Mouse (Mus musculus) CH12F3 (cell line): ENCODE results near the gene Slc17a7.
"Not testable (repeated sequence)": the region's sequence is repeated elsewhere in the genome, so short reads cannot be mapped to it uniquely, and the experiment has no call there.

Experiments
- in situ Hi-C: fragments of 300-500 bp; cut with MboI; formaldehyde crosslinking; loops from 2 replicates; pipeline ENCODE4 v1.14.3; 2020; ENCODE audit warnings: low sequenced_read_pairs

Slc17a7 gene

GRCm38 (mm10) chr7:45163735-45164490, at the start of gene Slc17a7:
Slc17a7 (plus strand) TSS chr7:45163949.
- in situ Hi-C loops, result no loop called here

DNA sequence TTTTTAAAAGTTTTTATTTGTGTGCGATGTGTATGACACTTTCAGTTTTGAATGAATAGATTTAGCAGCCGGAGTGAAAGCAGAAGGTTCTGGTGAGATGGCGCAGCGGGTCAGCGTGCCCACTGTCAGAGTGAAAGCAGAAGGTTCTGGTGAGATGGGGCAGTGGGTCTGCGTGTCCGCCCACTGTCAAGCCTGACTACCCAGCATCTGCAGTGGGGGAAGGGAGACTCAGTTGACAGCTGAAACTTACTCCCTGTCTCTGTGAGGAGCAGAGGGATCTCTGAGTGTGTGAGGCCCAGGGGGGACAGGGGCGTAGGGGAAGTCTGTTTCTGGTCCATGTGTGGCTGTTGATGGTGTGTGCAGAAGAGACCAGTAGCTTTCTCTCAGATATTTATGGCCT, 46.2 kb upstream of the Slc17a7 start:
- in situ Hi-C loops, result no loop called here

DNA sequence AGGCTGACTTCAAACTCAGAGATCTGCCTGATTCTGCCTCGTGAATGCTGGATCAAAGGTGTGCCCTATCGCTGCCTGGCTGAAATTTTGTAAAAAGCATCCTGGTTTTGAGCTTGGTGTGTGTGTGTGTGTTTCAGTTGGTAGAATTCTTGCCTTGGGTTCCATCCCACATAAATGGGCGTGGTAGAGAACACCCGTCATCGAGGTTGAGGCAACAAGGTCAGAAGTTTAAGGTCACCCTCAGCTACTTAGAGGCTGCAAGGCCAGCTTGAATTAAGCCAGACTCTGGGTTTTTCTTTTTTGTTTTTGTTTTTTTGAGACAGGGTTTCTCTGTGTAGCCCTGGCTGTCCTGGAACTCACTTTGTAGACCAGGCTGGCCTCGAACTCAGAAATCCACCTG, 45.4 kb upstream of the Slc17a7 start:
- in situ Hi-C loops, result no loop called here

DNA sequence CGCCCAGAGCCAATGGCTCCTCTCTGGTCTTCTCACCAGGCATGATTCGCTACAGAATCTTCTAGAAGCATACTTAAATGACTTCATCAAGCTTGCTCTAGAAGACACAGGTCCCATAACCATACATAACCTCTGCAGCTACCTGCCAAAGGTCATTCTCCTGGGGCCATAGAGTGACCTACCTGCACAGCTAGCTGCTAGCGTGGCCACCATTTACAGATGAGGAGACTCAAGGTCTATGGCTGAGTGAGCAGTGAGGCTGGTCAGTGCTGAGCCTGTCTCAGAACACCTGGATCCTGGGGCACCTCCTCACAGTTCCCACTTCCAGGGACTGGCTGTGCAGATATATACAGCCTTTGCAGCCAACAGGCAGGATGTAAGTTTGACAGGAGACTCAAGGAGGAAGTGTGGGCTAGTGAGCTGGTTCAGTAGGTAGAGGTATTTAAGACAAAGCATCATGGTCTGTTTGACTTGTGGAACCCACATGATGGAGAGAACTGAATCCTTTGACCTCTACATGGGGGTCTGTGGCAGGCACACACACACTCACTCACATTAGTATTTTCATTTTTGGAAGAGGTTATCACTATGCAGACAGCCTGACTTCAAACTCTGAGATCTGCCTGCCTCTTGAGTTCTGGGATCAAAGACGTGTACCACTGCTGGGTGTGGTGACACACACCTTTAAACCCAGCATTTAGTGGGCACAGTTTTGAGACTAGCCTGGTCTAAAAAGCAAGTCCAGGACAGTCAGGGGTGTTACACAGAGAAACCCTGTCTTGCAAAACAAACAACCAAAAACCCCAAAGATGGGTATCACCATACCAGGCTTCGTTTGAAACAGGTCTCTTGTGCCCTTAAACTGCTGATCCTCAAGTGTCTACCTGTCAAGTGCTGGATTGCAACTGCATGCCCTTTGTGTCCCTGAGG, 43.7 kb upstream of the Slc17a7 start:
- in situ Hi-C loops, result no loop called here

- in situ Hi-C loops, result no loop called here
Observed at GRCm38 (mm10) chr7:45121404-45121803, 42.3 kb upstream of the Slc17a7 start.

GRCm38 (mm10) chr7:45121966-45122365, 41.8 kb upstream of the Slc17a7 start:
- in situ Hi-C loops, result no loop called here

DNA sequence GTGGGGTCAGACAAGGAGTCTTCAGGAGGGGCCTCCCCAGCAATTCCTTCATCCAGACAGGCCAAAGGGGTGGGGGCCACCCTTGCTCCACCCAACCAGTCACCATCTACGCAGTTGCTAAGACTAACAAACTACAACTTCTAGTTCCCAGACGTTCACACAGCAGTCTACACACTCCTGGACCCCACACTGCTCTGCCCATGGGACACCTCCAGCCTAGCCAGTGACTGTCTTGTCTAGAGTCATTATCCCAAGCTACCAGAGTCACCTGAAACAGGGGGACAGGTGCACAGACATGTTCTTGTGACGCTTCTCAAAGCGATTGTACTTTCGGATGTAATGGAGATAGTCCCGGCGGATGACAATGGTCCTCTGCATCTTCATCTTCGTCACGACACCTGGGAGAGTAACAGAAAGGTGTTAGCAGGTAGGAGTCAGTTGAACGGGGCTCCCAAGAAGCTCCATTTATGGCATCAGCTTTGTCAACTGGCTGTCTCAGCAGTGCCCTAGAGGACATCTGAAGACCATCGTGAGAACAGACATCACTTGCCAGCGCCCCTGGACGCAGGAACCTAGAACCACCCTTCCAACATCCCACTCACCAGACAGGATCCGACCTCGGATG, 41.1 kb upstream of the Slc17a7 start:
- in situ Hi-C loops, result no loop called here

DNA sequence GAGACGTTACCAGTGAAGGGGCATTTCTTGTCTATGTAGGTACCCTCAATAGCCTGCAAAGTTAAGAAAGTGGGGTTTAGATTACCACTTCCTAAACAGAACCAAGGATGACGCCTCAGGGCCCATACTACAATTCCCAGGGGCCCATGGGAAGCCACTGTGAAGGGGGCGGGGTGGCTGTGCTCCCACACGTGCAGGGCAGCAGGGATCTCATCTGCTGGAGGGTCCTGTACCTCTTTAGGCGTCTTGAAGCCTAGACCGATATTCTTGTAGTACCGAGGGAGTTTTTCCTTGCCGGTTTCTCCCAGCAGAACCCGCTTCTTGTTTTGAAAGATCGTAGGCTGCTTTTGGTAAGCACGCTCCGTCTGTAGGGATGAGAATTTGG, 40.6 kb upstream of the Slc17a7 start:
- in situ Hi-C loops, result no loop called here

DNA sequence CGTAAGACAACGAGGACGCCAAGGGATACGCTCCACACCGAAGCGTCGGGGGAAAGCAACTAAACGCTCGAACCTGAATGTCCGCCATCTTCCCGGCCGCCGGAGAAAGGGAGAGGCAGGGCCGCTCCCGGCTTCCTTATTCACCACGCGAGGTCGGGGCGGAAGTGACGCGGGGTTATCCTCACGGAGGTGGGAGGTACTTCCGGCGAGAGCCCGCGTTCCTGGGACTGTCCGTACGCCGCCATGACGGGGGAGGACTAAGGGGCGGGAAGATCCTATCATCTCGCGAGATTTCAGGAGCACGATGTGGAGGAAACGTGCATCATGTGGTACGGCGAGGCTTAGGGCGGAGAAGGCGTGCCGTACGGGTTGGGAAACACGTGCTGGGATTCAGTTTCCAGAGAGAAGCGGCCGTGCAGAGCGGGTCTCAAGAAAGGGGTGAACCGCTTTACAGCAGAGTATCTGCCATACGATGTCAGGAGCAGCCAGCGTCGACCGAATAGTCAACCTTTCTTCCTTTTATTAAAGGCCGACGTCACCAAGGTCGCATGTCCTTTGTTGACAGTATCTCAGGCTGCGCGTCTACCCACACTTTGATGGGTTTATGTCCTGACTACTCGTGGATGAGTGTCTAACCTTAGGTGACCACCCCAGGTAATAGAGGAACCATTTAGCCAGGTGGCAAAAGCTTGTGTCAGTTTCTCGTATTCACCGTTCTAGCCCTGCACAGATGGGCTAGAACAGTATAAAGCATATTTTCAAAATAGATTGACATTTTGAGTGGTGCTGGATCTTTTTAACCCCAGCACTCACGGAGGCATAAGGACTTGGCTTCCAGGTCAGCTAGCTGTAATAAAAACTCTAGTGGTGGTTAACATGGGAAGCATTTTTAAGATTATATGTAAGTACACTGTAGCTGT, 39.3 kb upstream of the Slc17a7 start, which contains the start of gene Rps11:
TSS of gene Rps11 (minus strand) at position 216 of the 920 bp plus-strand sequence.
- in situ Hi-C loops, result no loop called here

- in situ Hi-C loops, result no loop called here
Observed at GRCm38 (mm10) chr7:45125144-45125600, 38.6 kb upstream of the Slc17a7 start.

GRCm38 (mm10) chr7:45125649-45126048, 38.1 kb upstream of the Slc17a7 start:
- in situ Hi-C loops, result not testable (repeated sequence)

DNA sequence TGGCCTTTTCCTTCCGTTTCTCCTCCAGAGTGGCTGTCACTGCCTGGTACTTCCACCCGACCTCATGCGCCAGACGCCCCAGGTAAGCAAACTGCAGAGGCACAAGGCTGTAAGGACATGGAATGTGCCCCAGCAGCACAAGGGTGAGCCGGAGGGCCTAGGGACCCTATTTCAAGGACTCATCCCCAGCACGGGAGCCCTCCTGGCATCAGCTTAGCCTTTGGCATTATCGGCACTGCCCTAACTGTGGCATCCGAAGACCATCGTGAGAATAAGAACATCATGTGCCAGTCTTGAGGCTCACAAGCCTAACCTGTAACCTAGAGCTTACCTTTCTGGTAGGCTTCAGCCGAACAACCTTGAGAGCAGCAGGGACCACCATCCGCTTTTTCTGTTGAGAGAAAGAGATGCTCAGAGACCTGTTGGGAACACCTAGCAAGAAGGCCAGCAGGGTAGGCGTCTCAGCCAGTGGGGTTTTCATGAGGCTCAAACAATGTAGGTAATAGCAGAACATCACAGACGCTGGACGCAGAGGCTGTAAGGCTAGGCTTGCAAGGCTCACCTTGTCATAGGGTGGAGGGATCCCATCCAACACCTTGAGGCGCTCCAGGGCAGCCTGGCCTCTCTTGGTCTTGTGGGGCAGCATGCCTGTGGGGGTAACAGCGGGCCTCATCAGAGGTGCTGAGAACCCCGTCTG, 37.5 kb upstream of the Slc17a7 start:
- in situ Hi-C loops, result no loop called here

- in situ Hi-C loops, result no loop called here
Observed at GRCm38 (mm10) chr7:45126844-45127699, 36.7 kb upstream of the Slc17a7 start.

- in situ Hi-C loops, result no loop called here
Observed at GRCm38 (mm10) chr7:45127700-45128224, 36.0 kb upstream of the Slc17a7 start.

- in situ Hi-C loops, result no loop called here
Observed at GRCm38 (mm10) chr7:45128624-45129246, 35.0 kb upstream of the Slc17a7 start, which contains the start of gene Rpl13a. Rpl13a (minus strand) TSS chr7:45128761.

GRCm38 (mm10) chr7:45129318-45129717, 34.4 kb upstream of the Slc17a7 start:
- in situ Hi-C loops, result no loop called here

- in situ Hi-C loops, result no loop called here
Observed at GRCm38 (mm10) chr7:45129776-45130512, 33.8 kb upstream of the Slc17a7 start.
